Mouse (Mus musculus) liver, adult 2 months (tissue): ENCODE measurements around the gene H2al1i. TPM values are rescaled to one million over a fixed set of nuclear protein-coding genes. Genes with fewer than 3 reads are reported as not detected.
"Not testable (repeated sequence)": the region's sequence is repeated elsewhere in the genome, so short reads cannot be mapped to it uniquely, and the experiment has no call there.

ENCODE experiments used
- DNase-seq: peaks from one replicate; pipeline ENCODE4 v3.0.0-alpha.2; 2011; ENCODE audit warnings: low read depth, low spot score; ENCODE audit errors: extremely low read depth
- H3K27ac ChIP-seq: fragments of 200-500 bp; replicated peaks from 2 replicates; pipeline ENCODE4 v1.5.1; 2012; ENCODE audit warnings: low read depth, mild to moderate bottlenecking, control low read depth, inconsistent platforms, low read length; ENCODE audit not compliant: insufficient read depth
- H3K27me3 ChIP-seq: fragments of 200-500 bp; 2 replicates; pipeline ENCODE4 v1.6.1; 2012; ENCODE audit warnings: mild to moderate bottlenecking, moderate library complexity, low read length, inconsistent platforms; ENCODE audit not compliant: control insufficient read depth, insufficient read depth
- H3K36me3 ChIP-seq: fragments of 200-500 bp; 2 replicates; pipeline ENCODE4 v1.6.1; 2012; ENCODE audit warnings: low read length, inconsistent platforms; ENCODE audit not compliant: control insufficient read depth, insufficient read depth
- H3K4me1 ChIP-seq: fragments of 200-500 bp; 2 replicates; pipeline ENCODE4 v1.6.1; 2011; ENCODE audit warnings: low read length; ENCODE audit not compliant: control insufficient read depth, insufficient read depth
- H3K4me3 ChIP-seq: fragments of 200-500 bp; 2 replicates; pipeline ENCODE4 v1.5.1; 2011; ENCODE audit warnings: low read depth, mild to moderate bottlenecking, control low read depth, low read length, moderate library complexity; ENCODE audit not compliant: insufficient read depth
- H3K79me2 ChIP-seq: fragments of 200-500 bp; 2 replicates; pipeline ENCODE4 v1.6.1; 2012; ENCODE audit warnings: inconsistent platforms, mild to moderate bottlenecking, low read length, moderate library complexity; ENCODE audit not compliant: control insufficient read depth, insufficient read depth
- H3K9ac ChIP-seq: fragments of 200-500 bp; 2 replicates; pipeline ENCODE4 v1.6.1; 2012; ENCODE audit warnings: low read depth, mild to moderate bottlenecking, control low read depth, inconsistent platforms, low read length
- CTCF ChIP-seq: fragments of 200-500 bp; IDR thresholded peaks from 2 replicates; pipeline ENCODE4 v1.5.1; 2011; ENCODE audit warnings: low read depth, low read length, control low read depth
- POLR2A ChIP-seq: fragments of 200-500 bp; IDR thresholded peaks from 2 replicates; pipeline ENCODE4 v1.6.1; 2011; ENCODE audit warnings: low read length, control low read depth; ENCODE audit not compliant: insufficient read depth; ENCODE audit errors: extremely low read depth
- WGBS: fragments of 180-500 bp; shearing (Covaris S2); methylation state at CpG from one replicate; pipeline ENCODE4 v1.1.7; 2018; 5-methylcytosine and 5-hydroxymethylcytosine counted together
- polyA plus RNA-seq: library from polyadenylated mRNA; depleted of rRNA; stranded (reverse); fragments of >200 nt; gene quantifications from 2 replicates; pipeline ENCODE4 v1.2.3, GENCODE M21; 2012
- total RNA-seq: library from RNA; depleted of rRNA; stranded (reverse); fragments of >200 nt; gene quantifications from 2 replicates; pipeline ENCODE4 v1.2.3, GENCODE M21; 2014

H2al1i gene
- total and polyA plus RNA-seq, 2 experiments = not detected

DNA sequence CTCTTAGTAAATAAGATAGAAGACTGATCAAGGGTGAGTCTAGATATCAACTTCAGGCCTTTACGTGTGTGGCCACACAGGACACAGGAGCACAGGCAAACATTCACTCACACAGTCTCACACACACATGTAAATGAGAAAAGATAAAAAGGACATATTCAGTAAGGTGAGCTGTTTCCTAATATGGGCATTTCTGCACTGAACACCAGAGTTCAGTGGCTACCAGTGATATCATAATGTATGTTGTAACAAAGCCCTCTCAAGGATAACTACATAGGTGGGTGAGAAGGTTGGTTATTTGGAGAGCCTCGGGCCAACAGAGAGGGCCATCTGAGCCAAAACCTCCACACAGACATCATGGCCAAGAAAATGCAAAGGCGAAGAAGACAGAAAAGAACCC, 12.8 kb upstream of the H2al1i start, which contains the start of gene H2al1e:
Gene H2al1e, plus strand, starts transcription at position 301 of the 400 bp plus-strand sequence.
- H3K9ac ChIP-seq, H3K79me2 ChIP-seq, H3K4me3 ChIP-seq, H3K27me3 ChIP-seq, H3K27ac ChIP-seq, DNase-seq, H3K4me1 ChIP-seq, H3K36me3 ChIP-seq: not testable (repeated sequence)
- no CpG with 5 or more reads among the region's 3 CpGs for WGBS

DNA sequence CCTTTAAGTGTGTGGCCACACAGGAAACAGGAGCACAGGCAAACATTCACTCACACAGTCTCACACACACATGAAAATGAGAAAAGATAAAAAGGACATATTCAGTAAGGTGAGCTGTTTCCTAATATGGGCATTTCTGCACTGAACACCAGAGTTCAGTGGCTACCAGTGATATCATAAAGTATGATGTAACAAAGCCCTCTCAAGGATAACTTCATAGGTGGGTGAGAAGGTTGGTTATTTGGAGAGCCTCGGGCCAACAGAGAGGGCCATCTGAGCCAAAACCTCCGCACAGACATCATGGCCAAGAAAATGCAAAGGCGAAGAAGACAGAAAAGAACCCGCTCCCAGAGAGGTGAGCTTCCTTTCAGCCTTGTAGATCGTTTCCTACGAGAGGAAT, 9.6 kb upstream of the H2al1i start, which contains the start of gene H2al1f:
Gene H2al1f, plus strand, starts transcription at position 301 of the 400 bp plus-strand sequence.
- H3K4me3 ChIP-seq, H3K27ac ChIP-seq, H3K79me2 ChIP-seq, H3K4me1 ChIP-seq, DNase-seq, H3K9ac ChIP-seq, H3K27me3 ChIP-seq, H3K36me3 ChIP-seq: not testable (repeated sequence)
- no CpG with 5 or more reads among the region's 6 CpGs for WGBS

- H3K4me3 ChIP-seq, H3K27me3 ChIP-seq, H3K4me1 ChIP-seq, H3K36me3 ChIP-seq, H3K27ac ChIP-seq, DNase-seq, H3K9ac ChIP-seq, H3K79me2 ChIP-seq: not testable (repeated sequence)
- no CpG with 5 or more reads among the region's 3 CpGs for WGBS
Measured at GRCm38 (mm10) chrX:11317956-11318355, 6.5 kb upstream of the H2al1i start, which contains the start of gene H2al1g. H2al1g (plus strand) TSS chrX:11318256.

DNA sequence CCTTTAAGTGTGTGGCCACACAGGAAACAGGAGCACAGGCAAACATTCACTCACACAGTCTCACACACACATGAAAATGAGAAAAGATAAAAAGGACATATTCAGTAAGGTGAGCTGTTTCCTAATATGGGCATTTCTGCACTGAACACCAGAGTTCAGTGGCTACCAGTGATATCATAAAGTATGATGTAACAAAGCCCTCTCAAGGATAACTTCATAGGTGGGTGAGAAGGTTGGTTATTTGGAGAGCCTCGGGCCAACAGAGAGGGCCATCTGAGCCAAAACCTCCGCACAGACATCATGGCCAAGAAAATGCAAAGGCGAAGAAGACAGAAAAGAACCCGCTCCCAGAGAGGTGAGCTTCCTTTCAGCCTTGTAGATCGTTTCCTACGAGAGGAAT, 3.3 kb upstream of the H2al1i start, which contains the start of gene H2al1h:
Gene H2al1h, plus strand, starts transcription at position 301 of the 400 bp plus-strand sequence.
- not testable (repeated sequence) for H3K27me3 ChIP-seq, H3K79me2 ChIP-seq, H3K4me1 ChIP-seq, H3K4me3 ChIP-seq, H3K27ac ChIP-seq, H3K9ac ChIP-seq, DNase-seq, H3K36me3 ChIP-seq
- WGBS = no CpG with 5 or more reads among the region's 6 CpGs

DNA sequence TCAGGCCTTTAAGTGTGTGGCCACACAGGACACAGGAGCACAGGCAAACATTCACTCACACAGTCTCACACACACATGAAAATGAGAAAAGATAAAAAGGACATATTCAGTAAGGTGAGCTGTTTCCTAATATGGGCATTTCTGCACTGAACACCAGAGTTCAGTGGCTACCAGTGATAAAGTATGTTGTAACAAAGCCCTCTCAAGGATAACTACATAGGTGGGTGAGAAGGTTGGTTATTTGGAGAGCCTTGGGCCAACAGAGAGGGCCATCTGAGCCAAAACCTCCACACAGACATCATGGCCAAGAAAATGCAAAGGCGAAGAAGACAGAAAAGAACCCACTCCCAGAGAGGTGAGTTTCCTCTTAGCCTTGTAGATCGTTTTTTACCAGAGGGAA, 3.1 kb downstream of the H2al1i start, which contains the start of gene H2al1j:
Gene H2al1j, plus strand, starts transcription at position 301 of the 400 bp plus-strand sequence.
- not testable (repeated sequence) for H3K4me3 ChIP-seq, H3K4me1 ChIP-seq, DNase-seq, H3K79me2 ChIP-seq, H3K36me3 ChIP-seq, H3K27ac ChIP-seq, H3K9ac ChIP-seq, H3K27me3 ChIP-seq
- 92% methylated on average over 2 of the region's 2 CpGs for WGBS

DNA sequence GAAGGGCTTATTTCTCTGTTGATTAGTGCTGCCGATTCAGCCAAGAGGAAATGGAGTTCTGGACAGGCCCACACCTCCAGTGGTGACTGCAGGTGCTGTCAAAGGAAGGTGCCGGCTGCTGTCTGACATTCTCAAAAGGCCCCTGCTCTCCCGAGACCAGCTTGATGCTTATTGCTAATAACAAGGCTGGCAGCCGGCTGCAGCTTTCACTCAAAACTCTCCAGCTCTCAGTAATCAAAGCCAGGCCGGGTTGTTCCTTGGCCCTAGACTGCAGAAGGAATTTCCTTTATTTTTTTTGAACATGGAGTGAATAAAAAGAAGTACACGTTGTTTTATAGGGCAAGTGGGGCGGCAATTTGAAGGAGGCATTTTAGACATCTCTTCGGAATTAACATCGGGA, 21.3 kb downstream of the H2al1i start:
- Histone ChIP-seq H3K27me3 (no peaks in the 10 kb centered on the region), H3K79me2 (no peaks in the 10 kb centered on the region), H3K9ac (no peak overlapping the region), H3K27ac (no peak overlapping the region), H3K4me3 (no peak overlapping the region), H3K4me1 (no peaks in the 10 kb centered on the region), H3K36me3 (no peaks in the 10 kb centered on the region)
- WGBS = 82% methylated on average over 9 of the region's 9 CpGs
- no peak for DNase-seq
- TF ChIP-seq POLR2A (no peak), CTCF (no peak)

- Histone ChIP-seq H3K4me3 (no peak overlapping the region), H3K79me2 (no peaks in the 10 kb centered on the region), H3K27me3 (no peaks in the 10 kb centered on the region), H3K27ac (no peak overlapping the region), H3K4me1 (no peaks in the 10 kb centered on the region), H3K36me3 (no peaks in the 10 kb centered on the region), H3K9ac (no peak overlapping the region)
- no peak for DNase-seq
- WGBS = 90% methylated on average over 3 of the region's 3 CpGs
- TF ChIP-seq POLR2A = no peak
- no peak for TF ChIP-seq CTCF
Measured at GRCm38 (mm10) chrX:11346756-11347155, 22.3 kb downstream of the H2al1i start.
